Mouse (Mus musculus) stomach, embryonic 14.5 days (tissue): Measurements from ENCODE around the gene Entpd2. TPM values are rescaled to one million over a fixed set of nuclear protein-coding genes. Genes with fewer than 3 reads are reported as not detected.

Source experiments
- ATAC-seq: fragments of 200-750 bp; cut with Nextera tagmentation; 2 replicates; pipeline ENCODE4 v1.8.0; 2017; ENCODE audit warnings: low read depth, moderate TSS enrichment; ENCODE audit not compliant: insufficient number of reproducible peaks, insufficient read depth, low FRiP score
- H3K27ac ChIP-seq: fragments of 300-500 bp; sonication (generic); 2 replicates; pipeline ENCODE4 v1.5.1; 2014; ENCODE audit warnings: mild to moderate bottlenecking, low read length, moderate library complexity, mixed read lengths
- H3K27me3 ChIP-seq: fragments of 300-500 bp; sonication (generic); 2 replicates; pipeline ENCODE4 v1.6.1; 2014; ENCODE audit warnings: low read length, control low read depth, mixed read lengths; ENCODE audit not compliant: control insufficient read depth, insufficient read depth
- H3K36me3 ChIP-seq: fragments of 300-500 bp; sonication (generic); 2 replicates; pipeline ENCODE4 v1.6.1; 2014; ENCODE audit warnings: mild to moderate bottlenecking, control low read depth, low read length, moderate library complexity, mixed read lengths; ENCODE audit not compliant: control insufficient read depth, insufficient read depth
- H3K4me1 ChIP-seq: fragments of 300-500 bp; sonication (generic); 2 replicates; pipeline ENCODE4 v1.6.1; 2014; ENCODE audit warnings: low read length, control low read depth, mixed read lengths; ENCODE audit not compliant: control insufficient read depth, insufficient read depth
- H3K4me2 ChIP-seq: fragments of 300-500 bp; sonication (generic); replicated peaks from 2 replicates; pipeline ENCODE4 v1.6.1; 2014; ENCODE audit warnings: low read depth, low read length, control low read depth
- H3K4me3 ChIP-seq: fragments of 300-500 bp; sonication (generic); 2 replicates; pipeline ENCODE4 v1.5.1; 2014; ENCODE audit warnings: low read depth, low read length, control low read depth
- H3K9ac ChIP-seq: fragments of 300-500 bp; sonication (generic); replicated peaks from 2 replicates; pipeline ENCODE4 v1.6.1; 2014; ENCODE audit warnings: low read depth, mild to moderate bottlenecking, control low read depth, low read length, moderate library complexity, mixed read lengths
- H3K9me3 ChIP-seq: fragments of 300-500 bp; sonication (generic); 2 replicates; pipeline ENCODE4 v1.6.1; 2016; ENCODE audit warnings: low read depth, low read length, control low read depth; ENCODE audit not compliant: control insufficient read depth
- WGBS: fragments of 180-500 bp; shearing (Covaris S2); extraction: QIAGEN DNeasy Blood & Tissue Kit; methylation state at CpG from one replicate; pipeline ENCODE4 v1.1.7; 2014; 5-methylcytosine and 5-hydroxymethylcytosine counted together
- polyA plus RNA-seq: library from polyadenylated mRNA; unstranded; fragments of >200 nt; fragmentation: Nextera tagmentation; extraction: Ambion mirVana; gene quantifications from 2 replicates; pipeline ENCODE4 v1.2.1, GENCODE M21; 2014

Gene Entpd2
- polyA plus RNA-seq, 1 experiment from 2014 or later: 8.0 TPM

GRCm38 (mm10) chr2:25373431-25373830 is 22.2 kb upstream of the Entpd2 start:
- H3K9ac ChIP-seq: peak overlapping the region; percentile 62; the same call in 1 of the 2 replicates
- no peak for ATAC-seq
- peaks cover 22% of the 10 kb centered on the region; the same call in 1 of the 2 replicates for H3K4me1 ChIP-seq
- no peaks in the 10 kb centered on the region for H3K27me3 ChIP-seq
- H3K36me3 ChIP-seq: peaks cover 11% of the 10 kb centered on the region
- H3K27ac ChIP-seq: no peak overlapping the region
- peak overlapping the region; percentile 63 for H3K4me3 ChIP-seq
- no peaks in the 10 kb centered on the region for H3K9me3 ChIP-seq
- peak overlapping the region; percentile 89 for H3K4me2 ChIP-seq
- WGBS: 47% methylated on average over 2 of the region's 2 CpGs

- Histone ChIP-seq H3K4me2 (no peak overlapping the region), H3K9ac (no peak overlapping the region), H3K36me3 (peaks cover 11% of the 10 kb centered on the region), H3K27me3 (no peaks in the 10 kb centered on the region), H3K4me3 (no peak overlapping the region), H3K9me3 (no peaks in the 10 kb centered on the region), H3K27ac (no peak overlapping the region), H3K4me1 (peaks cover 20% of the 10 kb centered on the region; the same call in 1 of the 2 replicates)
- 47% methylated on average over 4 of the region's 4 CpGs for WGBS
- ATAC-seq: no peak
Measured at GRCm38 (mm10) chr2:25376589-25376988, 19.1 kb upstream of the Entpd2 start.

- no peak for ATAC-seq
Measured at GRCm38 (mm10) chr2:25384492-25384891, 11.2 kb upstream of the Entpd2 start.

GRCm38 (mm10) chr2:25391266-25391665 is 4.4 kb upstream of the Entpd2 start:
- no peak for ATAC-seq
- WGBS: 49% methylated on average over 5 of the region's 5 CpGs
- Histone ChIP-seq H3K36me3 (no peaks in the 10 kb centered on the region), H3K9me3 (no peaks in the 10 kb centered on the region), H3K4me1 (peaks cover 15% of the 10 kb centered on the region; the same call in 1 of the 2 replicates), H3K4me3 (no peak overlapping the region), H3K27ac (no peak overlapping the region), H3K9ac (no peak overlapping the region), H3K27me3 (0 out of 2 replicates have a peak, but pooled peaks cover 2% of the 10 kb centered on the region), H3K4me2 (no peak overlapping the region)

More at GRCm38 (mm10) chr2:25384492-25384891, 11.2 kb upstream of the Entpd2 start:
- Histone ChIP-seq H3K4me2 (no peak overlapping the region), H3K9ac (no peak overlapping the region), H3K9me3 (no peaks in the 10 kb centered on the region), H3K36me3 (no peaks in the 10 kb centered on the region), H3K27ac (no peak overlapping the region), H3K27me3 (no peaks in the 10 kb centered on the region), H3K4me1 (no peaks in the 10 kb centered on the region), H3K4me3 (no peak overlapping the region)
- 51% methylated on average over 5 of the region's 5 CpGs for WGBS

- no peak overlapping the region for H3K9ac ChIP-seq
- H3K4me3 ChIP-seq: no peak overlapping the region
- no peaks in the 10 kb centered on the region for H3K9me3 ChIP-seq
- peaks cover 17% of the 10 kb centered on the region; the same call in 1 of the 2 replicates for H3K4me1 ChIP-seq
- H3K27ac ChIP-seq: 0 out of 2 replicates have a peak overlapping the region, but pooled peaks have one; percentile 27
- no peak overlapping the region for H3K4me2 ChIP-seq
- no peaks in the 10 kb centered on the region for H3K36me3 ChIP-seq
- no peak for ATAC-seq
- WGBS: 33% methylated on average over 3 of the region's 3 CpGs
- H3K27me3 ChIP-seq: peaks cover 17% of the 10 kb centered on the region; the same call in 1 of the 2 replicates
Measured at GRCm38 (mm10) chr2:25394281-25395221, 1.1 kb upstream of the Entpd2 start.

GRCm38 (mm10) chr2:25396597-25396983 is 916 bp downstream of the Entpd2 start:
- Histone ChIP-seq H3K4me2 (peak overlapping the region; percentile 73), H3K9ac (no peak overlapping the region), H3K27ac (no peak overlapping the region), H3K9me3 (no peaks in the 10 kb centered on the region), H3K36me3 (no peaks in the 10 kb centered on the region), H3K27me3 (peaks cover 22% of the 10 kb centered on the region; the same call in 1 of the 2 replicates), H3K4me3 (peak overlapping the region; percentile 36), H3K4me1 (peaks cover 17% of the 10 kb centered on the region; the same call in 1 of the 2 replicates)
- 42% methylated on average over 3 of the region's 3 CpGs for WGBS
- ATAC-seq: no peak

- H3K27me3 ChIP-seq: peaks cover 25% of the 10 kb centered on the region; the same call in 1 of the 2 replicates
- H3K9me3 ChIP-seq: no peaks in the 10 kb centered on the region
- no peak overlapping the region for H3K9ac ChIP-seq
- H3K27ac ChIP-seq: no peak overlapping the region
- ATAC-seq: no peak
- no peak overlapping the region for H3K4me2 ChIP-seq
- H3K4me3 ChIP-seq: no peak overlapping the region
- peaks cover 17% of the 10 kb centered on the region; the same call in 1 of the 2 replicates for H3K4me1 ChIP-seq
- WGBS: 67% methylated on average over 1 of the region's 1 CpGs
- no peaks in the 10 kb centered on the region for H3K36me3 ChIP-seq
Measured at GRCm38 (mm10) chr2:25397010-25397409, 1.3 kb downstream of the Entpd2 start.

- peaks cover 21% of the 10 kb centered on the region for H3K4me1 ChIP-seq
- no peak for ATAC-seq
- 86% methylated on average over 7 of the region's 7 CpGs for WGBS
- no peaks in the 10 kb centered on the region for H3K36me3 ChIP-seq
- no peak overlapping the region for H3K27ac ChIP-seq
- no peak overlapping the region for H3K4me2 ChIP-seq
- no peaks in the 10 kb centered on the region for H3K9me3 ChIP-seq
- H3K9ac ChIP-seq: no peak overlapping the region
- H3K27me3 ChIP-seq: peaks cover 23% of the 10 kb centered on the region
- H3K4me3 ChIP-seq: no peak overlapping the region
Measured at GRCm38 (mm10) chr2:25398065-25398464, 2.4 kb downstream of the Entpd2 start.
